In the genomic region with DNA sequence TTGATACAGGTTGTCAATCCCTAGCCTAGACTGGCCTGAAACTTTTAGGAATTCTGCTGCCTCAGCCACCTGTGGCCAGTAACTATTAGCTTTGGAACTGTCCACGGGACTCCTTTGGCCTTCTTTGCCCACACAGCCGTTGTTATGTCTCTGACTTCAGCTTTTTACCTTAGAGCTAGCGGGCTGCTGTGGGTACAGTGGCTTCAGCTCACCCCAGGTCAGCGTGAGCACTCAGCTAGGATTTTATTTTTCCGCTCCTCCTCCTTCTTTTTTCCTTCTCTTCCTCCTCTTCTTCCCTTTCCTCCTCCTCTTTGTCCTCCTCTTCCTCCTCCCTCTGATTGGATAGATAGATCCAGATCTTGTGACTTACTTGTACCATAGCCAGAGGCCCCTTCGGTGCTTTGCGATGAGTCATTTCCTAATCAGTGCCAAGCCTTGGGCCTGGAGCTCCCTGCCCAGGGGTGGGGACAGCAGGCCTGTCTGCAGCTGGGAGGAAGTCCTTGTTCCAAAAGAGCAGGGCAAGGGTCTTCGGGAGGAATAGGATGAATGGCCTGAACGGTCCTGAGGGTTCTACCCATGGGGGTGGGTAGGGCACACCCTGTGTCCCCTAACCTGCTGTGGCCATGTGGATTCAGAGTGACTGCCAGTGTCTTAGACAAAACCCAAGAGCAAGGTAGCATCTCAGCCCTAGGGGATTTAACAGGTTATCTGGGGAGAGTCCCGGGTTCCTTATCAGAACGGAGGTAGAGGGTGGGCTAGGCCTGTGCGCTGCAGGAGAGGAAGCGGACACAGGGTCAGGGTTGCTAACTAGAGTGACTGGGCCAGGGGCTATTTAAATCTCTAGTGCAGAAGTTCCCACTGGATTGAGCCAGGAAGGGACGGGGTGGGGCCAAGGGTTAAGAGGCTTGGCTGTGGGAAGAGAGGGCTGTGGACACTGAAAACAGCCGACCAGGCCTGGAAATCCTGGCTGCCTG, we compare ENCODE assay signal across 9 mouse cellular contexts. TPM values are rescaled to one million over a fixed set of nuclear protein-coding genes. Genes with fewer than 3 reads are reported as not detected.
DNase-seq lines count a peak whose midpoint lies in the region; ATAC-seq and TF ChIP-seq lines count a peak whose summit lies in the region.
"Had no signal": no experiment of that assay in that cellular context is flagged by ENCODE, and none has a peak within 500 bp of the region (broad histone marks: within the 10 kb centered on the region; RNA-seq: fewer than 3 reads in every experiment).

No protein-coding gene starts in this region.

- H3K9ac ChIP-seq in heart, embryonic 13.5 days: peak overlapping the region; percentile 57
- H3K9ac ChIP-seq: midbrain, embryonic 12.5 days had no signal

- DNase-seq in layer of hippocampus, adult 11-12 months (ENCODE audit: low spot score): peak; percentile 51
- DNase-seq in layer of hippocampus, adult 9-10 months (ENCODE audit: low spot score): no peak
- DNase-seq in large intestine, adult 2 months (ENCODE audit: low read depth, low spot score): peak; percentile 75
- no peak for DNase-seq in thymus, postnatal 36 days

- ATAC-seq in heart, embryonic 13.5 days (ENCODE audit: extremely low read depth, insufficient number of reproducible peaks, low FRiP score, low TSS enrichment): peak; percentile 63
- no peak for ATAC-seq in inflammation-experienced regulatory T-cells, adult 6 months

- peak overlapping the region; percentile 57 for H3K4me2 ChIP-seq in heart, embryonic 13.5 days
- peak overlapping the region; percentile 86 for H3K4me2 ChIP-seq in myocyte (ENCODE audit: low read depth)
- H3K4me2 ChIP-seq: midbrain, embryonic 12.5 days had no signal

- TF ChIP-seq POLR2A in bone marrow macrophage, adult 2 months (IDR thresholded peaks at IDR 0.05; ENCODE audit: borderline replicate concordance, low read depth, low read length): no peak
- no peak for TF ChIP-seq POLR2A in myocyte (IDR thresholded peaks at IDR 0.05; ENCODE audit: insufficient read length, low read depth)

- TF ChIP-seq CTCF in bone marrow macrophage, adult 2 months (IDR thresholded peaks at IDR 0.05; ENCODE audit: low read depth, low read length): no peak

- H3K79me2 ChIP-seq in myocyte (ENCODE audit: control insufficient read depth, insufficient read depth): peaks cover 68% of the 10 kb centered on the region

- no peak overlapping the region for H3ac ChIP-seq in myocyte (ENCODE audit: control insufficient read depth, insufficient read length)

- H3K9me3 ChIP-seq in heart, embryonic 13.5 days: no peaks in the 10 kb centered on the region
- H3K9me3 ChIP-seq: midbrain, embryonic 12.5 days had no signal

- H3K27me3 ChIP-seq in heart, embryonic 13.5 days (replicated peaks): no peaks in the 10 kb centered on the region
- H3K27me3 ChIP-seq in myocyte (ENCODE audit: control insufficient read depth, insufficient read depth, insufficient read length): no peaks in the 10 kb centered on the region

- H3K4me3 ChIP-seq in bone marrow macrophage, adult 2 months (ENCODE audit: insufficient read depth, low read length): peak overlapping the region; percentile 48
- H3K4me3 ChIP-seq in heart, embryonic 13.5 days: peak overlapping the region; percentile 16
- peak overlapping the region; percentile 1 for H3K4me3 ChIP-seq in myocyte
- H3K4me3 ChIP-seq: midbrain, embryonic 12.5 days had no signal

- H3K27ac ChIP-seq in bone marrow macrophage, adult 2 months (ENCODE audit: insufficient read depth, low read depth, low read length): peak overlapping the region; percentile 92
- peak overlapping the region; percentile 96 for H3K27ac ChIP-seq in heart, embryonic 13.5 days (replicated peaks)
- H3K27ac ChIP-seq: midbrain, embryonic 12.5 days had no signal

- WGBS in heart, embryonic 13.5 days: 14% methylated on average over 15 of the region's 15 CpGs
- 12% methylated on average over 15 of the region's 15 CpGs for WGBS in large intestine, adult 2 months

- no peaks in the 10 kb centered on the region; the same call in 1 of the 2 replicates for H3K36me3 ChIP-seq in heart, embryonic 13.5 days
- no peaks in the 10 kb centered on the region for H3K36me3 ChIP-seq in myocyte (ENCODE audit: control insufficient read depth, insufficient read depth)
- H3K36me3 ChIP-seq: midbrain, embryonic 12.5 days had no signal

- H3K4me1 ChIP-seq in bone marrow macrophage, adult 2 months (ENCODE audit: control insufficient read depth, insufficient read depth, low read length): peaks cover 47% of the 10 kb centered on the region
- peaks cover 78% of the 10 kb centered on the region for H3K4me1 ChIP-seq in heart, embryonic 13.5 days

TF ChIP-seq in myocyte, 11 proteins besides CTCF, POLR2A, EP300 and RAD21:
- peak in 1 of 3 experiments; percentile 66 for TF ChIP-seq MYOG (IDR thresholded peaks at IDR 0.05; ENCODE audit: control insufficient read depth in 1 of 3, insufficient read depth in 1 of 3, insufficient read length in 2 of 3, low read depth in 2 of 3)
- no peak for TF ChIP-seq E2F4 (IDR thresholded peaks at IDR 0.05; ENCODE audit: insufficient read depth)
- no peak for TF ChIP-seq TCF3 (IDR thresholded peaks at IDR 0.05; ENCODE audit: insufficient read length, low read depth)
- no peak for TF ChIP-seq MAX (IDR thresholded peaks at IDR 0.05; ENCODE audit: low read depth)
- TF ChIP-seq CEBPB (IDR thresholded peaks at IDR 0.05; ENCODE audit: insufficient read depth, poor library complexity, severe bottlenecking): no peak
- TF ChIP-seq MYOD1 (IDR thresholded peaks at IDR 0.05; ENCODE audit: control insufficient read depth in 1 of 3, insufficient read length in 2 of 3, low read depth in 2 of 3): peak in 1 of 3 experiments; percentile 42
- TF ChIP-seq POLR2AphosphoS2 (IDR thresholded peaks at IDR 0.05; ENCODE audit: insufficient read length, low read depth): no peak
- no peak for TF ChIP-seq SRF (IDR thresholded peaks at IDR 0.05; ENCODE audit: control insufficient read depth, insufficient read length, low read depth)
- no peak for TF ChIP-seq TCF12 (IDR thresholded peaks at IDR 0.05; ENCODE audit: insufficient read depth, poor library complexity, severe bottlenecking)
- peak; percentile 38 for TF ChIP-seq USF1 (IDR thresholded peaks at IDR 0.05; ENCODE audit: low read depth)
- no peak for TF ChIP-seq REST (IDR thresholded peaks at IDR 0.05; ENCODE audit: insufficient read depth, insufficient read length)

RNA-seq across cellular contexts. Expression of a gene that starts 58.5 kb away (rescaled TPM):
- 6.6 and 8.3 TPM in 2 replicates for polyA plus RNA-seq in bone marrow macrophage, adult 2 months (2012; ENCODE audit: insufficient read depth, insufficient read length, missing spikeins)
- 25.0 and 27.0 TPM in 2 replicates for polyA plus RNA-seq in heart, embryonic 13.5 days (2015; fragmentation: Nextera tagmentation; extraction: Ambion mirVana)
- 5.2 and 8.6 TPM in 2 replicates for polyA plus RNA-seq in large intestine, adult 2 months (2012; rRNA removed)
- 24.7 TPM for polyA plus RNA-seq in myocyte (2012; fragmentation: generic; extraction: Trizol)
- 10 to 100 TPM in 1 of 3 experiments, 1 to 10 TPM in 2; 4.7 to 13.5 (median 9.6) TPM for polyA plus RNA-seq in inflammation-experienced regulatory T-cells, adult 6 months (2017; shearing (Covaris generic))

Comparison
In these comparisons a context has a peak if more than half of its experiments do, and no peak if none do; other contexts are left out.
1. DNase-seq: peak in layer of hippocampus, adult 11-12 months (single experiment) and large intestine, adult 2 months (single experiment); none in layer of hippocampus, adult 9-10 months (single experiment) and thymus, postnatal 36 days (0 of 2).
2. Peak in every context shown above with its lines, with median percentiles within 50 percentile points of each other: H3K4me3 ChIP-seq.